Mouse (Mus musculus) right cerebral cortex, postnatal 14 days (tissue): ENCODE results near the gene Crygb.
"Not testable (repeated sequence)": the region's sequence is repeated elsewhere in the genome, so short reads cannot be mapped to it uniquely, and the experiment has no call there.

Source experiments
- DNase-seq: peaks from one replicate; pipeline ENCODE4 v3.0.0; 2022

Gene Crygb

DNA sequence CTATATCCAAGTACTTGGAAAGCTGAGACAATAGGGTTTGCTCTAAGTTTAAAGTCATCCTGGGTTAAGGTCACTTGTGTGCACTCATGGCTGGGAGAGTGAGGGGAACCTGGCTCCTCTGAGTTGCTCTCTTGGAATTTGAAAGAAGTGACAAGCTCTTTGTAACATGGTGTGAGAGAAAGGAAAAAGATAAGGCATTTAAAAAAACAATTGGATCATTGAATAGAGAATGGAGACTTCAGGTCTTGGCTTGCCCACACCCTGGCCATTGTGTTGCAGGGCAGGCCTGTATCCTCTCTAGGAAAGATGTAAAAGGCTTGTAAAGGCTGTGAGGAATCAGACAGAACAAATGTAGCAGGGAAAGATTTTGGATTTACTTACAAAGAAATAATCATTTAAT is 14.2 kb downstream of the Crygb start:
- no peak for DNase-seq

GRCm38 (mm10) chr1:65064201-65064600 is 17.9 kb downstream of the Crygb start:
- no peak for DNase-seq

- no peak for DNase-seq
These were observed 18.7 kb downstream of the Crygb start, which contains the start of gene Crygd for GRCm38 (mm10) chr1:65063352-65063751. Crygd (minus strand) TSS chr1:65063452.

DNA sequence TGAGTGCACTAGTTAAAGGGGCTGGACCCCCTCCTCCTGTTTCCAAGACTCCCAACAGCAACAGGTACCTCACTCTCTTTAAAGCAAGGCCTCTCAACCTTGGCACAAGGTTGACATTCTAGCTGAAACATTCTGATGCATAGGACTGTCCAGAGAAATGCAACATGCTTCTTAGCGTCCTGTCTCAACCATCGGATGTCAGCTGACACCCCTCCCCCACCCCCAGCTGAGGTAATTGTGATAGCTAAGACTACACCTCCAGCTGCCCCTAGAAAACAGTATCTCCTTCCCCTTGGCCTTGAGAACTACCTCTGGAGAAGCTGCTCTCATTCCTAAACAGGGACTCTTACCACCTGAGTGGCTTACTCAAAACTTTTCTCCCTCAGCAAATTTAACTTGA is 29.9 kb downstream of the Crygb start:
- no peak for DNase-seq

DNA sequence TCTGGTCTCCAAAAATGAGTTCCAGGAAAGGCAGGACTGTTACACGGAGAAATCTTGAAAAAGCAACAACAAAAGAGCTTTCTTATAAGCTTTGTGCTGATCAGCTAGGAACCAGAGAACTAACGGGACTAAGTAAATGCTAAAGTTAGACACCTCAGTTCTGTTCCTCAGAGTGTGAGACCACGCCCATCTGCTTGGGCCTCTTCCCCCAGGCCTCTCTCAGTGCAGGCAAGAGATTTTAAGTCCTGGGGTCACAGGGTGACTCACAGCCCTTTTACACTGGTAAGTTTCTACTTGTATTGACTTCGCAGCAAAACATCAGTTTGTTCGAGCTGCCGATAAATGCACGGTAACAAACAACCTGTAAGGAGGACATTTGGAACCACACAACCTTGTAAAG is 30.4 kb downstream of the Crygb start:
- no peak for DNase-seq

DNA sequence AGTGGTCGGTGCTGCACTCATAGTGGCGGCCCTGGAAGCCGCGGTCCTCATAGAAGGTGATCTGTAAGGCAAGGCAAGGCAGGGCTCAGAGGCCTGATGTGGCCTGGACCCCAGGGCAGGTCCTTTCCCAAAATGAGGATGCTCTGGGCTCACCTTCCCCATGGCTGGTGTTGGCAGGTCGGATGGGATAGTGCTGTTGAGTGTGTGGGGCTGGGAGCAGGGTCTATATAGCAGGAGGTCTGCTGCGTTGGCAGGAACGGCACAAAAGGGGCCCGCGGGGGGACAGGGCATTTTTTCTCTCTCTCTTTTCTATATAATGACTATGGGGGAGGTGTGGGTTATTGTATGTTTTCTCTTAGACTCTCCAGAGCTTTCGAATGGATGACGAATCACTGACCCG is 31.1 kb downstream of the Crygb start, which contains the start of gene Cryge:
Gene Cryge, minus strand, starts transcription at position 198 of the 400 bp plus-strand sequence.
- DNase-seq: not testable (repeated sequence)

DNA sequence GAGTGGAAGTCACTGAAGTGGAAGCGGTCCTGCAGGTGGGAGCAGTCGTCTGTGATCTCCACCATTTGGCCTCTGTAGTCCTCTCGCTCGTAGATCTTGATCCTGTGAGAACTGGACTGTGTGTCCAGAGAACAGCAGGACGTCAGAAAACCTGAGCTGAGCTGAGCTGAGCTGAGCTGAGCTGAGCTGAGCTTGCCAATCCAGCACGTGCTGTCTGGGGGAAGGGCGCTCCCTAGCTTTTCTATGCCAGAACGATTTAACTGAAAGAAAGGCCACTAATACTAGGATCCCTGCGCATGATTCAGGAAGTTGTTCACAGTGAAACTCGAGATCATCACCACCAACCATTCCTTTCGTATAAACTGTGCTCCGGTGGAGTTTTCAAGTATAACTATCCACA is 33.3 kb downstream of the Crygb start:
- DNase-seq: peak; percentile 9

- DNase-seq: peak; percentile 12
These were observed 35.5 kb downstream of the Crygb start for GRCm38 (mm10) chr1:65046401-65047109.

GRCm38 (mm10) chr1:65043433-65043832 is 38.7 kb downstream of the Crygb start:
- no peak for DNase-seq

- no peak for DNase-seq
These were observed 40.3 kb downstream of the Crygb start for GRCm38 (mm10) chr1:65041837-65042236.

GRCm38 (mm10) chr1:65040806-65041205 is 41.3 kb downstream of the Crygb start:
- no peak for DNase-seq

- no peak for DNase-seq
These were observed 42.4 kb downstream of the Crygb start for GRCm38 (mm10) chr1:65039679-65040078.

- DNase-seq: no peak
These were observed 44.5 kb downstream of the Crygb start for GRCm38 (mm10) chr1:65037542-65037941.

DNA sequence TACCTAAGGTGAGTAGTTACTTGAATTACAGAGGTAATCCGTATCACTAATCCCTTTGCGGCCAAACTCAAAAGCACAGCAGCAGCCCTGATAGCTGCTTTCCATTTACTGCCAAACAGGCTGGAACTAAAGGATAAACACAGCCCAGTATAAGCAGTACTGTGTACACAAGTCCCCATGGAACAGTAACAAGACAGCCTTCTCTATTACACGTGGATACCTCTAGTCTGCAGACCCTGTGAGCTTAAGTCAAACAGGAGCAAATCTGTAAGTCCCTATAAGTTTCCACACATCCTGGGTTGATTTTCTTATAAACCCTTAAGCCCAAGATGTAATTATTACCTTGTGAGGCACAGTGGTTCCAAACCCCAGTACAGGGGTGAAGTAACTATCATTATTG is 46.6 kb downstream of the Crygb start:
- DNase-seq: no peak

DNA sequence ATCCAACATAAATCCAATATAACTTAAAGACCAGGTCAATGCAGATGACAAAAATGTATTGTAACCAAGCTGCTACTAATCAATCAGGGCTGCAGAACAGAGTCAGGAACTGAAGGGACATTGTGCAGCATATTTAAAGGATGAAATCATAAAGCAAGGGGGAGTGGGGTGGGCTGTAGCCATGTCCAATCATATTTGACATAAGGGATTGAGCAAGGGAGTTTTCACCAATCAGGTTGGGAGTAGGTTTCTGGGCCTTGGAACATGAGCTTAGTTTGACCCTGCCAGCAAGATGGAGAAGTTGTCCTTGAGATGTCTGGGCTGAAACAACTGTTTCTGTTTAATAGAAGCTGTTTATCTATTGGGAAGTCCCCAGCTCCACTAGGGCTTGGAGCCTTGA is 49.4 kb downstream of the Crygb start, which contains the start of gene Akr1cl:
Gene Akr1cl, minus strand, starts transcription at position 119 of the 400 bp plus-strand sequence.
- no peak for DNase-seq
